Mouse (Mus musculus): ENCODE results near the gene Shank1.

DNA sequence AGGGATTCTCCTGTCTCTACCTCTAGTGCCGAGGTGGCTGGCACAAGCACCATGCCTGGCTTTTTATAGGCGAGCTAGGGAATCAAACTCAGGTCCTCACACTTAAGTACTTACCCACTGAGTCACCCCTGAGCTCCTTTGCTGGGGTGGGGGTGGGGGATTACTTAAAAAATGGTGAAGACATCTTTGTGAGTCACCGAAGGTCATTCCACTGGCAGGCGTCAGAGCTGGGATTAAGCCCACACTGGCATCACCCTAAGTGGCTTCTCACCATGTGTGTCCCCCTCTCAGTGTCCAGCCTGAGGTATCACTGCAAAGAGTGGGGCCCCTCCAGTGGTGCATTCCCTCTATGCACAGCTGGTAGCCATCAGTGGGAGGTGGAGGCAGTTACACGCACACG, 49.6 kb upstream of the Shank1 start:
- TF ChIP-seq MYC (IDR thresholded peaks at IDR 0.05; ENCODE audit: low read depth, low read length) (no peak), RAD21 (IDR thresholded peaks at IDR 0.05; ENCODE audit: low read depth, low read length) (no peak), MAX (IDR thresholded peaks at IDR 0.05; ENCODE audit: low read length) (no peak), ZNF384 (IDR thresholded peaks at IDR 0.05; ENCODE audit: low read depth, low read length) (no peak), POLR2A (IDR thresholded peaks at IDR 0.05; ENCODE audit: control insufficient read depth in 1 of 2, insufficient read depth in 1 of 2, low read depth in 1 of 2, low read length in 2 of 2, poor library complexity in 1 of 2) (no peak), NELFE (IDR thresholded peaks at IDR 0.05; ENCODE audit: low read depth, low read length) (no peak), CTCF (IDR thresholded peaks at IDR 0.05 in 2 of 3, conservative IDR thresholded peaks at IDR 0.05 in 1 of 3; ENCODE audit: control insufficient read depth in 1 of 3, insufficient read depth in 1 of 3, low read depth in 2 of 3, low read length in 3 of 3, poor library complexity in 1 of 3, severe bottlenecking in 1 of 3) (no peak), JUND (IDR thresholded peaks at IDR 0.05; ENCODE audit: low read depth, low read length) (no peak), USF2 (IDR thresholded peaks at IDR 0.05; ENCODE audit: borderline replicate concordance in 1 of 2, insufficient read depth in 1 of 2, low read depth in 1 of 2, low read length in 2 of 2) (no peak), MAFK (IDR thresholded peaks at IDR 0.05; ENCODE audit: borderline replicate concordance, low read depth, low read length) (no peak)
